Mouse (Mus musculus) embryo, embryonic 10.5 days (tissue): ENCODE measurements around the gene Smpx.

ENCODE experiments used
- DNase-seq: peaks from one replicate; pipeline ENCODE4 v3.0.0-alpha.2; 2015; ENCODE audit warnings: low spot score

The Smpx gene

DNA sequence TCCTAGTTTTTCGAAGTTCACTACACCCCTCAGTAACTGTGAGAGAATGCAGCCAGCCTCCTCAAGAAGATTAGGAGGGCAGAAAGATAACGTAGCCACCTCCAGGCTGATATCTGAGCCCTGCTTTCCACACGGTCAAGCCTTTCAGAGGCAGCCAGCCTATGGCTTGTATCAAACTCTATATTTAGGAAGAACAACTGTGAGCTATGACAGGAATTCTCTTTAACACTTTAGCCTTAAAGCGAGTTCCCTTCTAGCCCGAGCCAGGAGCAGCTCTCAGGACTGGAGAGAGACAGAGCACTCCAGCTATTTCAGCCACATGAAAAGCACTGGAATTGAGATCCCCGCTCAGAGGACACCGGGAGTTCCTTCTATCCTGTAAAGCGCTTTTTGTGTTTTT, at the start of gene Smpx:
Smpx (plus strand) TSS at position 49 of the 400 bp plus-strand sequence.
- no peak for DNase-seq

DNA sequence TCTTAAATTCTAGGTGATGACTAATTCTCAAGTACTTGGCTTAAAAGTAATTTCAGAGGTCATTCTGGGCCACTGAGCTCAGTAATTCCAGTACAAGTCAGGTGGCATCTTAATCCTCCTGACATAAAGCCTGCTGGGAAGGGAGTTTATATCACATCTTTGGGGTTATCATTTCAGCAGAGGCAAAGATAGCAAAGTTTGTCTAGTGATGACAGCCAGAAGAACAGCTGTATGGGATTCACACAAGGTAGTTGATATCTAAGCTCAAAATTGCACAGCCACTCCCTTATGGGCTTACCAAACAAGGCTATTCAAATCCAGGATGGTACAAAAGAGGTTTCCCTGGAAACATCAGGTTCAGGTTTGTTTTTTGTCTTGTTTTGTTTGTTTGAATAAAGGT, 43.7 kb upstream of the Smpx start:
- DNase-seq = no peak

DNA sequence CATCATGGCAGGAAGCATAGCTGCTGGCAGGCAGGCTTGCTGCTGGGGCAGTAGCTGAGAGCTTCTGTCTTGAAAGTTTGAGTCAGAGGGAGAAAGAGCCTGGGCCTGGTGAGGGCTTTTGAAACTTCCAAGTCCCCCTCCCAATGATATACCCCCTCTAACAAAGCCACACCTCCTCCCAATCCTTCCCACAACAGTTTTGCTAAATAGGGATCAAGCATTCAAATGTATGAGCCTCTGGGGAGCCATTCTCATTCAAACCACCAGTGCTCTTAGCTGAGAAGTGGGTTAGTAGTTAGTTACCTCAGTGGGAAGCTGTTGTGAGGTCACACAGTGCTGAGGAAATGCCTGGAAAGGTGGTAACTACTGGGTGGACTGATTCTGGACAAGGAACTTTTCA, 41.4 kb upstream of the Smpx start:
- no peak for DNase-seq

DNA sequence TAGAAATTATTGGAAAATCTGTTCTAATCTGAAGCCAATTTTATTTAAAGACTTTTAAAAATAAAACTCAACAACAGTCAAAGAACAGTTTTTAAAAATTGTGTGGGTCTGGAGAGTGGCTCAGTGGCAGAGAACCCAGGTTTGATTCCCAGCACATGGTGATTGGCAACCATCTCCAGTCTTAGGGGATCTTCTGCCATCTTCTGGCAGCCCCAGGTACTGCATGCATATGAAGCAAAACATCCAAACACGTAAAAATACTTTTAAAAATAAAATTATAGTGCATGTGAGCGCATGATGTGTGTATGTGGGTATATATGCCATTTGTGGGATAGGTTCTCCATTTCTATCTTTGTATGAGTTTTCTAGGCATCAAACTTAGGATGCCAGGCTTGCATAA, 26.9 kb upstream of the Smpx start:
- DNase-seq = no peak

DNA sequence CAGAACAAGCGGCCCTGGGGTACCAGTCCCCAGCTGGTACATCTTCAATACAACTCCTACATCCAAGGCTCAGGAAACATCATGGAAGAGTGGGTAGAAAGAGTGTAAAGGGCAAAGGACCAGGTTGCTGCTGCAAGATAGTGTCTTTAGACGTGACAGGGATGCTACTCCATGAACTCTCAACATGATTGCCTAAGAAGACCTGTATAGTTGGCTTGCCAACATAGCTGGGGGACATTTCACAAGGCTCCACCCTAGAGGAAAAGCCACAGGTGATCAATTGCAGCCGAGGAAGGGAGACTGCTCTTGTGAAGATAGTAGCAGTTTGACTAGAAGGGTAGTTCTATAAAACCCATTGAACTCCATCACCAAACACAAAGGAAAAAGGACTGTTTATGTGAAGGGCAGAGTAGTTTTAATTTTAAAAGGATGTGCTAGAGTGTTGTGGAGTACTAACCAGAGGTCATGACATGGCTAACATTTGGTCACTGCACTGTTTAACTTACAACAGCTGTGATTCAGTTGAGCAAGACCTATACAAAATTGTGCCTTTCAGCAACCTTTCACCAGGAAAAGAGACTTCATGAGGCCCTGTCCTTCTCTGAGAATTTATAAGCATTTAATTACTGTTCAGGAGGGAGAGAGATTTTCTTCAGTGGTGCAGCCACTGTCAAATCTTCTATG, 23.9 kb upstream of the Smpx start:
- no peak for DNase-seq

DNA sequence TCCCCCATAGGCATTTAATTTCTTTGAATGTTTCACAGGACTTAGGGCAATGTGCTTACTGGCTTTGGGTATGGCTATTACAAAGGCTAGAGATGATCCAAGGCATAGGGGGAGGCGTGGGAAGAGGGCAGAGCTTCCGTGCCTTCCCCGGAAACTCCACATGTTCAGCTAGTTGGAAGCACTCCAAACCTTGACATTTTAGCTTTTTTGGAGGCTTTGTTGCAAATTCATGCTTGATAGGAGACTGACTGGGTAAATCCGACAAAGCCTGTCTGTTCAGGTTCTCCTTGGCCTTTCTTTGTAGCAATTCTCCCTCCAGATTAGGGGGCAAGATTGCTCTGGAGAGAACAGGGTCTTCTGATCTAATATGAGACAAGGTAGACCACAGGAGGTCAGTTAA, 7.5 kb upstream of the Smpx start:
- no peak for DNase-seq

DNA sequence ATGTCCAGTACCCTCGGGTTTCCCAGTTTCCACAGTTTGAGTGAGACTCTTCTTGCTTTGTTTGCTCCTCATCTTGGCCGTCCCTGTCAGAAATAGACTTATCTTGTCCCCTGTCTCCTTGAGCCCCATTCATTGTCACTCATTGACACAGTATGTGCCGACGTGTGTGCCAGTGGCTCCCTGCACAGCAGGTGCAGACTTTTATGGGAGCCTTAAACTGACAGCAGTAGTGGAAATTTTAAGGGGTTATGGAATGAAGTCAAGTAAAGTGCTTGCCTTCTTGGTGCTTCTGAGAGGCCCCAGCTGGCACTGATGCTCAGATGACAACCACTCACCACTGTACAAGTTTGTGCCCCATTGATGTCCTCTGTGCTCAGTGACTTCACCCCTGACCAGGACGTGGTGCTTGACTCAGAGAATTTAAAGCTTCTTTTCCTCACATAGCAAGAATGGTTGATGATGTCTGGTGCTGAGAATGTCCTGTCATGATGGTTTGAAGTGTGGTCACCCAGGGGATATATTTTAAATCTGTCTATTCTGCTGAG, 1.0 kb upstream of the Smpx start:
- no peak for DNase-seq

DNA sequence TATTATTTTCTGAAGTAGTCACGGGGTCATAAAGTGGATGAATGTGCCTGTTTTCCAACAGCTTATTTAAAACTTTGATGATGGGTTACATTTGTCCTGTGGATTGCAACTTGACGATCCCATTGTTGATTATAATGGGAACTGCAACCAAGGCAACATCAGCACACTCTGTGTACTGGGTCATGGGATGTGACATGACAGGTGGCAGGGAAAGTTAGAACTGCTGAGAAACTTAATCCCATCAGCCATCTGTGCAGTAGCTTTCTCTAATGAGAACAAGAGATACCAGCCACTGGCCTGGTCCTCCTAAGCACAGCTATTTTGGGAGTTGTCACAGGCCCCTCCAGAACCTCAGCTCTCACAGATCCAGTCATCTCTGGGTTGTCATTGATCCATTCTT, 8.5 kb downstream of the Smpx start:
- DNase-seq = no peak

DNA sequence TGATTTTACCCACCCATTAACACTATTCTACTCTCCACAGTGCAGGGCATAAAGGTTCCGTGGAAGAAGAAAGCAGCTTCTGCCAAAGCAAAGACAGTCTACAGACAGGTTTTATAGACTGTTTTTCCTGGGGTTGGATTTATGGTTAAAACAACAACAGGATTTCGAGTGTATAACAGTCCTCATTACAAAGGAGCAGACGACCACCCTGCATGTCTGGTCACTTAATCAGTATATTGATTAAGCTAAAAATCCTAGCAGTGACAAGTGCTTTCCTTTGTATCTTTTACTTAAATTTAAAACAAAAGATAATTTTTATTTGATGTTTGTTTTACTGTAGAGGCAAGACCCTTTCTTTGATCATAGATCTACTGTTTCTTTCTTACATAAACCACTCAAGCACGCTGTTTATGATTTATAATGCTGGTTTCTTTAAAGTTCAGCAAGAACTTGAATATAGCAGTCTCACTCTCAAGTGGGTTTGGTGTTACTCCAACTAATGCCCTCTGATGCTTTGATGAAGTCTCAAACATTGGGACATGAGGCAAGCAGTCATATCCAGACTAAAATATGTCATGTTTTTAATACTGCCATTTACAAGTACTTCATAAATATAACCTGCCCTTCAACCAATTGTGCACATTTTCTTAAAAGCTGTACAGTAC, 10.0 kb downstream of the Smpx start:
- DNase-seq = no peak

DNA sequence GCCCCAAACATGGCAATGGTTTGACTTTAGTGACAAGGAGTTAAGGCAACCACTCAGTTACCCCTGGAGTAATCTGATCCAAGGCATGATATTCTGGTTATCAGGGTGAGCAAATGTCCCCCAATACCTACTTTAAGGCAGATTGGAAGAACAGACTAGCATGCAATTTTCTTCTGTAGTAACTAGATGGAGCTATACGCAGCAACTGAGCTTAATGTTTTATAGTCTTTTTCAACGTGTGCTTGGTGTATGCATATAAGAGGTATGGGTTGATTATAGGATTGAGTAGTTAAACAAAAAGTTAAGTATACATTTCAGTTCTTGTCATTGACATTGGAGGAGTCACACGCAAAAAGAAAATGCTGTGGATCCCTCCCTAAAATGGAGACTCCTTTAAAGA, 21.2 kb downstream of the Smpx start:
- DNase-seq = no peak

DNA sequence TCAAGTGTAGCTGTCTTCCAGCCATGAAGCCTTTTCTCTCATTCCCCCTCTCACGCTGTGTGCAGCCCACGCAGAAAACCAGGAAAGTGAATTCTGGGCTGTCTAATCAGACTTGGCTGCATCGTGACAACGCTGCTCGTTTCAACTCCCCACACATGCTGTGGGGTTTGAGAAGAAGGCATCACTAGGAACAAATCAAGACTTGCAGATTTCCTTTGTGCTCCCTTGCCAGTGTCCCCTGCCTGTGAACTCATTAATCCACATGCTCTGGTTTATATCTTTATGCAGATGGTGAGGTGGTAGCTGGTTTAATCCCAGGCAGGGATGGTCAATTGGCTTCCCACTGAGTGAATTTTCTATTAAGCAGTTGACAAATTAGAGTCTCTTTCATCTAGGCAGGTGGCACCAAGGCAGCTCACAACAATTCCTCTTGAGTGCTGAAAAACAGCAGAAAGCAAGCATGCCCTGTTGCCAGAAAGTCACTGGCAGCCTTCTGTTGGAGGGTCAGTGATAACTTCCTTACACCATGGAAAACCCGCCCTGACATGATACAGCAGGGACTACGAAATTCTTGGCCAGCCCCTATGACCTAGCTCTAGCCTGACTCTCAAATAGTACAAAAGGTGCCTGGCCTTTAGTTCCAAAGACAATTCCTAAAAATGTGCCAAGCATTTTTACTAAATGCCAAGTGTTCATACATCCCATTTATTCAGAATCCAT, 32.1 kb downstream of the Smpx start:
- DNase-seq = no peak

DNA sequence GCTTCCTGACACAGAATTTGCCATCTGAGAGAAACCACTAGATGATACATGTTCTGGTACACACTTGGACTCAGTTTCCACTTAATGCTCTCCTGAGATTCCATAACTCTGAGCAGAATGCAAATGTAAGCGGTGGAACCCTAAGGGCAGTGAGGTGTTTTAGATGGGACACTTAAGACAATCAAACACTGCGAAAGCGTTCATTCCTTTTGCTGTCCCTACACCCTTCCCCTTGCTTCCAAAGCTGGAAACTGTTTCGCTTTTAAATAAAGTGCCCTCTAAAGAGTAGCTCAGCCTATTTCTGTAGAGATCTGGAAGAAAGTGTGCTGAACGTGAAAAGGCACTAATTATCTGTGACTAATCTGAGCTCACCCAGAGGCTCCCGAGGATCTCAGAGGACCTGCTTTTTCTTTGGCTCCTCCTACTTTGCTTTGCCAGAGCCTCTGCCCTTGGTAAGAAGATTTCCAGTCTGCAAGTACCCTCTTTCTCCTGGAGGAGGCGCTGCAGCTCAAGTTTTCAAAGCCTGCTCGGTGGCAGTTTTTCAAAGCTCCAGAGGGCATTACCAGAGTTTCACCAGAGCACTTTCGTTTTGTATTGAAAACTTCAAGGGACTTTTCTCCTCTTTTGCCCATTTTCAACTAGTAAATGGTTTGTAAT, 33.1 kb downstream of the Smpx start:
- DNase-seq = peak; percentile 89

DNA sequence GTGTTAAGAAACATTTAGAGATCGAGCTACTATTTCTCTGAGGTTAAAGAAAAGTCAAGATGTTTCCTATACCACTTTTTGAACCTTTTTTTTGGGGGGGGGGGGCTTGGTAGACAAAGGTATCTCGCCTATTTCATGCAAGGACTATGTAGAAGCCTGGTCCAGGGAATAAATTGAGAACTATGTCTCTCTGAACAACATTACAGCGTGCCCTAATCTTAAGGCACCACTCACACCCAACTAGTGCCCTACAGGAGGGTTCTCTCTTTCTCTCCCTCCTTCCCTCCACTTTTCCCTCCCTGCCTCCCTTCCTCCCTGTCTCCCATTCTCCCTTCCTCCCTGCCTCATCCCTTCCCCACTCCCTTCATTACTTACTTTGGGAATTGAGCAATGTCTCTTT, 33.6 kb downstream of the Smpx start:
- no peak for DNase-seq

DNA sequence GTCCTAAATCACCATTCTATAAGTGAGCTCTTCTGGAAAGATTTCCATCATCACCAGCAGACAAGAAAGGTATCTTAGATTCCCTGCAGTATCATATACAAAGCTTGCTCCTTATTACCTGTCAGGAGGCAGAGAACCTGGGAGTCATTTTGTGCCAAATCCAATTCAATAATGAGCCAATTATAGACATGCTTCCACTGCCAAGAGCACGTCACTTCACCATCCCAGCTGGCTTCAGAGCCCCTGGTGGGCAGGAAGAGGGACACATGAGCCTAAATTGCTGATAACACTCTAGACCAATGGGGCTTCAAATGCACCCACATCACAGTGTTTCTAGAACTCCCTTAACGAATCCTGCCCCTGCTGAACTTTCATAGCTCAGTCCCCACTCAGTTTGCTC, 35.1 kb downstream of the Smpx start:
- no peak for DNase-seq

DNA sequence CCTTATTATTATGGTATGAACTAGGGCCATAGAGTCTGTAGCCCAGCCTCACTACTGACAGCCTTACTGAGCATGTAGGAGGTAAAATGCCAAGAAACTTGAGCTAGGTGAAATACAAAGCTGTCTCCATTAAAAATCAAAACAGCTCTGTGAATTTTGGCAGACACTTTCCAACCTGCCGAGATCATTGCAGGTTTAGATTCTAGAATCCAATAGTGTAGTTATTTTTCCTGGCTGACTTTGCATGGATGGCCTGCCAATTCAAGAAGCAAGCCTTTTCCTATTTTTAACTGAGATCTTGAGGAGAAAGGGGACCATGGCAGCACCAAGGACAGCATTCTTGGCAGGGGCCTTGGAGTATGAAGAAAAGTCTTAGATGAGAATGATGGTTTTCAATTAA, 35.6 kb downstream of the Smpx start:
- DNase-seq = no peak

DNA sequence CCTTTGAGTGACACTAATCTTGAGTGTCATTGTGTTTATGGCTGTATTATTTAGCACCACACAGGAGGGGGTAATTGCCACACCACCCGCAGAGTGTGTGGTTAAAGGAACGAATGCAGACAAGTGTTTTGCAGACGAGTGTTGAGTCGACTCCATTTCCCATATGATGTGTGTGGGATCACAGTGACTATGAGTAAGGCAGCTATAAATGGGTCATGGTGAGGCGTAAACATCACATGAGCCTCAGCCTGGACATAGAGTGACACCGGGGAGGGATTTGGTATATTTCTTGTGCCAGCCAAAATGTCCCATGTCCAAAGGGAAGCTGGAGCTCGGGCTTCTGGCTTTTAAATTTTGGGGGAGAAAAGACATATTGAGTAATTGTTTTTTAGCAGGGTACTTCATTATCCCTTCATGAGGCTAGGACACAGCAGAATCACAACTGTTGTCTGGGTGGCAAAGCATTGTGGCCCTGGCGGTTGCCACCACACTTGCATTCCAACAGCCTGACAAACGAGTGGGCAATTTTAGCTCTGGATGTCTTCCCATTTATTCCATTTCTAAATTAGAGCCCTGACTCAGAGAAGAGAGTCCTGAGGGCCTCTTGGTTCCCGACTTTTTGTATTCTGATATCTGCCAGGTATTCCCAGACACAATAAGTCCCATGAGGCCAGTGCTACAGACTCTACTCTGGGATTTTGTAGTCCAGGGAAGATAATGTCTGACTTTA, 49.3 kb downstream of the Smpx start:
- DNase-seq = no peak

DNA sequence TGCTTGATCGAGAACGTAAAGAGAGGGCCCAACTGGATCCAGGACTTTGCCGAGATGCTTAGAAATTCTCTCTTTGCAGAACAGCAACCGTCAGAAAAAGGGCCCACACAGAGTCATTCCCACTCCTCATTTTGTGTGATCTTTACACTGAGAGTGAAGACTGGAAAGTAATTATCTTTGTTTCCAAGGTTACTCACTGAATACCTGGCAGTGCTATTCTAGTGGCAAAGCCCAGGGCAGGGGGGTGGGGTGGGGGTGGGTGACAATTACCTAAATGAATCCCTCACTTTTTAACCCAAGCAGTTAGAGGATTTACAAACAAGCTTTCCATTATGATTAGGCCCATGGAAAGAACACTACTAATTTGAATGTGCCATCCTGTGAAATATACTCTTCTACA, 55.8 kb downstream of the Smpx start:
- DNase-seq = no peak

DNA sequence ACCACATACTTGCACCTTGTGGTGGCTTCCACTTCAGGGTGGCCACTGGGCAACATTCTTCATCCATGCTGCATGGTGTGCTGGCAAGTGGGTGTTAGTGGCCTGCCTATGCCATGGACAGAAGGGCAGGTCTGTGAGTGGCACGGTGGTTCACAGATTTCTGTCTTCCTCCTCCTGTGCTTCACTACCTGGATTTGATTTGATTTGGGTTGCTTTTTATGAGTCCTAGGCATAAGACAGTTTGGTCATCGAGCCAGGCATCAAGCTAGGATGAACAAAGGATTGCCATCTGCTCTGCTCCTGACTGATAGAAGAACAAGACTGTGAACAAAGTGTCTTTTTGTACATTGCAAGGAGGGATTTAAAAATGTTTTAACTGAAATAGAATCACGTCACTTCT, 63.8 kb downstream of the Smpx start:
- no peak for DNase-seq

DNA sequence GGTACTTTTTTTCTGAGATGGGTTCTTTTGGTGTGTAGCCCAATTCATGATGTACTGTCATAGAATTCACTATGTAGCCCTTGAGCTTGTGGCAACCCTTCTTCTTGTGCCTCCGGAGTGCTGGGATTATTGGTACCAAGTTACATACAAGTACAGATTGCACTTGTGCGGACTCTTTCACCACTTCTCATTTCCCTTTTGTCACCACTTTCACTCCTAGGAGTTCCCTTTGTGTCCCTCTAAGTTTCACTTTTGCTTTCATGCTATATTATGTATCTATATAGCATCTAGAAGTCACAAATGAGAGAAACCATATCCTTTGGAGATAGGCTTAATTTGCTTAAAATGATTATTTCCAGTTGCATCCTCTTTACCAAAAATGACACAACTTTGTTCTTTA, 103.0 kb downstream of the Smpx start:
- DNase-seq = no peak
